Mouse (Mus musculus) liver, postnatal 0 days (tissue): ENCODE data around the gene Gm9376.

Experiments used
- CTCF ChIP-seq: sonication (generic); IDR thresholded peaks from 2 replicates; pipeline ENCODE4 v1.5.1; 2016; ENCODE audit warnings: antibody characterized with exemption, low read depth
- EP300 ChIP-seq: IDR thresholded peaks from 2 replicates; pipeline ENCODE4 v1.6.1; 2016; ENCODE audit warnings: antibody characterized with exemption, low read depth, mild to moderate bottlenecking

DNA sequence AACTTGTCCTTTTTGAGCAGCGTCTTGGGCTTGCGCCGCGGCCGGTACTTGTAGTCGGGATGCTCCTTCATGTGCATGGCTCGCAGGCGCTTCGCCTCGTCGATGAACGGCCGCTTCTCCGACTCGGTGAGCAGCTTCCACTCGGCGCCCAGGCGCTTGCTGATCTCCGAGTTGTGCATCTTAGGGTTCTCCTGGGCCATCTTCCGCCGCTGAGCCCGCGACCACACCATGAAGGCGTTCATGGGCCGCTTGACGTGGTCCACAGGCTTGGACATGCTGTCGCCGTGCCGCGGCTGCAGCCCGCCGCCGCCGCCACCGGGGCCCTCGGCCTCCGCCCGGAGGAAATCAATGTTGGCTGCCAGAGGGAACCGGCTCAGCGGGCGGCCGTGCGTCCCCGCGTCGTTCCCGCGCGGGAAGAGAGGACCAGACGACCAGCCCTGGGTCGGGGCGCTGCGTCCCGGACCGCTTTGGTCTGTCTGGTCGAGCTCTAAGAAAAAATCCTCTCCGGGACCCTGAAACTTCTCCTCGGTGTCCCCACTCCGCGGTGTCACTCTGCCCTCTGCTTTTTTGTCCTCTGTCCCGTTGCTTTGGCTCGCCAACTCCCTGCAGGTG, 31.3 kb upstream of the Gm9376 start:
- no peak for TF ChIP-seq EP300
- no peak for TF ChIP-seq CTCF
